Mouse (Mus musculus): Measurements from ENCODE around the gene Hist2h2aa1. TPM values are rescaled to one million over a fixed set of nuclear protein-coding genes. Genes with fewer than 3 reads are reported as not detected.

The Hist2h2aa1 gene
- total and polyA plus RNA-seq, 3 experiments = 0.64 to 1,515 (median 113) TPM

DNA sequence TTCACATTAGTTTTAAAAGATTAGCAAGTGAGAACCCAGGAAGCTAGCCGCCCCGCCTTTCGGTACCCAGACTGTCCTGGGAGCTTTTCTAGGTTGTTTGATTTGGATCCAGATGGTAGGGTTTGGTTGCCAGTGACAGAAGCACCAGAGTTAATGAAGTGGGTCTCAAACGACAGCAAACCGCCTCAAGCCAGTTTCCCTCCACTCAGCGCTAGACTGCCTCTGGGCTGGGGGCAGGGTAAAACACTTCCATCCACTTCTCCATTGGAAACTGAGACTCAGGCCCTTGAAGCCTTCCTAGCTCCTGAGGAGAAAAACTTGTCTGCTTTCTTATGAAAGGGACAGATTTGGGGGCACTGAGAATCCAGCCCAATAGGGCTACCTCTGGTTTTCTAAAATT lies 47.3 kb downstream of the Hist2h2aa1 start:
- Histone ChIP-seq H3K36me3 (replicated peaks in 1 of 2; ENCODE audit: control insufficient read depth in 1 of 2, insufficient read depth in 1 of 2, low read length in 1 of 2) (no peaks in the 10 kb centered on the region), H3K27me3 (replicated peaks) (peaks cover 4% of the 10 kb centered on the region), H3K4me1 (ENCODE audit: control insufficient read depth in 1 of 2, insufficient read depth in 2 of 2) (peaks cover 7 to 12% of the 10 kb centered on the region in 2 experiments), H3K9me3 (replicated peaks; ENCODE audit: low read length) (peaks cover 2% of the 10 kb centered on the region), H3K27ac (ENCODE audit: insufficient read depth, low read depth) (no peak overlapping the region), H3K4me3 (replicated peaks in 1 of 3; ENCODE audit: low read depth in 2 of 3, low read length in 2 of 3, poor library complexity in 1 of 3) (no peak overlapping the region), H3K9ac (ENCODE audit: insufficient read depth, low read depth) (no peak overlapping the region), H3K4me2 (ENCODE audit: insufficient read depth, low read depth, poor library complexity, severe bottlenecking) (no peak overlapping the region), H3K79me2 (replicated peaks; ENCODE audit: control insufficient read depth, extremely low read depth, insufficient read depth, poor library complexity, severe bottlenecking) (no peaks in the 10 kb centered on the region)
- dilution Hi-C loops (cut with MboI; ENCODE audit: extremely low pct_ligation_motif_present, extremely low pct_unique_long_range_greater_than_20kb, low sequenced_read_pairs) = no loop called here
- DNase-seq (ENCODE audit: extremely low read depth) = no peak
- TF ChIP-seq PAX5 (IDR thresholded peaks at IDR 0.05; ENCODE audit: low read length) = no peak
- no peak for TF ChIP-seq POLR2A (IDR thresholded peaks at IDR 0.05; ENCODE audit: low read depth, low read length)
- no peak for TF ChIP-seq MXI1 (IDR thresholded peaks at IDR 0.05; ENCODE audit: low read depth, low read length)
- no peak for TF ChIP-seq MAZ (IDR thresholded peaks at IDR 0.05; ENCODE audit: low read depth, low read length)
- no peak for TF ChIP-seq EP300 (IDR thresholded peaks at IDR 0.05; ENCODE audit: low read length)
- no peak for TF ChIP-seq RAD21 (IDR thresholded peaks at IDR 0.05; ENCODE audit: low read depth, low read length)
- TF ChIP-seq SIN3A (IDR thresholded peaks at IDR 0.05; ENCODE audit: low read length) = no peak
- TF ChIP-seq ZC3H11A (IDR thresholded peaks at IDR 0.05; ENCODE audit: low read depth, low read length) = no peak
- TF ChIP-seq ELF1 (IDR thresholded peaks at IDR 0.05; ENCODE audit: low read depth, low read length) = no peak
- no peak for TF ChIP-seq TBP (conservative IDR thresholded peaks at IDR 0.05; ENCODE audit: low read depth, low read length)
- no peak for TF ChIP-seq NELFE (IDR thresholded peaks at IDR 0.05; ENCODE audit: low read depth, low read length)
- no peak for TF ChIP-seq RCOR1 (conservative IDR thresholded peaks at IDR 0.05; ENCODE audit: low read depth, low read length)
- TF ChIP-seq MAFK (IDR thresholded peaks at IDR 0.05; ENCODE audit: insufficient replicate concordance, low read length) = no peak
- TF ChIP-seq HCFC1 (IDR thresholded peaks at IDR 0.05; ENCODE audit: low read depth, low read length) = no peak
- TF ChIP-seq JUN (IDR thresholded peaks at IDR 0.05; ENCODE audit: insufficient read depth, low read depth, low read length) = no peak
- TF ChIP-seq CTCF (conservative IDR thresholded peaks at IDR 0.05 in 1 of 2, IDR thresholded peaks at IDR 0.05 in 1 of 2; ENCODE audit: low read depth in 2 of 2, low read length in 2 of 2) = no peak
- TF ChIP-seq ZMIZ1 (IDR thresholded peaks at IDR 0.05; ENCODE audit: low read depth, low read length) = no peak
- no peak for TF ChIP-seq MAX (IDR thresholded peaks at IDR 0.05; ENCODE audit: low read length)
- in situ Hi-C loops (cut with MboI; ENCODE audit: low pct_ligation_motif_present, low pct_unique_long_range_greater_than_20kb, low sequenced_read_pairs) = loop anchor here (25.0 kb wide), 1 partner anchor 245 kb away; the partner anchor contains the start of gene Hfe2

DNA sequence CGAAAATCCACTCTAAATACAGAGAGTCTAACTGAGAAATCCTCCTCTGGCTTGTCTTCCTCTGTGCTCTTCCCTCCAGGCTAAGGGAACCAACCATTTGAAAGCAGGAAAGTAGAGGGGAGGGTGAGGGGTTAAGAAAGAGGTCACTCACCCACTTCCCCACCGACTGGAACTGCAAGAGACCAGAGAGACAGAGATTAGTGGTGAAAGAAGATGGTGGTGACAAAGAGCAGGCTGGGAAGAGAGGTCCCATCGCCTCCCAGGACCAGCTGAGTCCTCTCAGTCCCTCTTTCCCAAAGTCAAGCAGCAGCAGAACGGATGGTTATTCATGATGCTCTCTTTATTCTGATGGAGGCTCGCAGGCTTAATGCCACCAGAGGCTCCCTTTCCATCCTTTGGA lies 48.1 kb downstream of the Hist2h2aa1 start:
- peaks cover 4% of the 10 kb centered on the region for H3K27me3 ChIP-seq (replicated peaks)
- H3K4me1 ChIP-seq (ENCODE audit: control insufficient read depth in 1 of 2, insufficient read depth in 2 of 2) = peaks cover 7 to 12% of the 10 kb centered on the region in 2 experiments
- H3K9me3 ChIP-seq (replicated peaks; ENCODE audit: low read length) = no peaks in the 10 kb centered on the region
- no peak overlapping the region for H3K4me3 ChIP-seq (replicated peaks in 1 of 3; ENCODE audit: low read depth in 2 of 3, low read length in 2 of 3, poor library complexity in 1 of 3)
- H3K79me2 ChIP-seq (replicated peaks; ENCODE audit: control insufficient read depth, extremely low read depth, insufficient read depth, poor library complexity, severe bottlenecking) = no peaks in the 10 kb centered on the region
- no peak overlapping the region for H3K27ac ChIP-seq (ENCODE audit: insufficient read depth, low read depth)
- in situ Hi-C loops (cut with MboI; ENCODE audit: low pct_ligation_motif_present, low pct_unique_long_range_greater_than_20kb, low sequenced_read_pairs) = loop anchor here (25.0 kb wide), 1 partner anchor 244 kb away; the partner anchor contains the start of gene Hfe2
- no peak for DNase-seq (ENCODE audit: extremely low read depth)
- no peak overlapping the region for H3K9ac ChIP-seq (ENCODE audit: insufficient read depth, low read depth)
- no peak overlapping the region for H3K4me2 ChIP-seq (ENCODE audit: insufficient read depth, low read depth, poor library complexity, severe bottlenecking)
- dilution Hi-C loops (cut with MboI; ENCODE audit: extremely low pct_ligation_motif_present, extremely low pct_unique_long_range_greater_than_20kb, low sequenced_read_pairs) = no loop called here
- no peak for TF ChIP-seq ZMIZ1 (IDR thresholded peaks at IDR 0.05; ENCODE audit: low read depth, low read length)
- no peak for TF ChIP-seq JUN (IDR thresholded peaks at IDR 0.05; ENCODE audit: insufficient read depth, low read depth, low read length)
- no peak for TF ChIP-seq POLR2AphosphoS2 (IDR thresholded peaks at IDR 0.05; ENCODE audit: low read depth, low read length)
- no peak for TF ChIP-seq USF1 (IDR thresholded peaks at IDR 0.05; ENCODE audit: low read depth, low read length)
- no peak for TF ChIP-seq MAZ (IDR thresholded peaks at IDR 0.05; ENCODE audit: low read depth, low read length)
- TF ChIP-seq RCOR1 (conservative IDR thresholded peaks at IDR 0.05; ENCODE audit: low read depth, low read length) = no peak
- no peak for TF ChIP-seq BHLHE40 (IDR thresholded peaks at IDR 0.05; ENCODE audit: low read depth, low read length)
- no peak for TF ChIP-seq EP300 (IDR thresholded peaks at IDR 0.05; ENCODE audit: low read length)
- TF ChIP-seq HCFC1 (IDR thresholded peaks at IDR 0.05; ENCODE audit: low read depth, low read length) = no peak
- TF ChIP-seq NELFE (IDR thresholded peaks at IDR 0.05; ENCODE audit: low read depth, low read length) = no peak
- H3K36me3 ChIP-seq (replicated peaks in 1 of 2; ENCODE audit: control insufficient read depth in 1 of 2, insufficient read depth in 1 of 2, low read length in 1 of 2) = no peaks in the 10 kb centered on the region

All from CH12.LX (cell line).